Mouse (Mus musculus): ENCODE results near the gene Nr1d1.

DNA sequence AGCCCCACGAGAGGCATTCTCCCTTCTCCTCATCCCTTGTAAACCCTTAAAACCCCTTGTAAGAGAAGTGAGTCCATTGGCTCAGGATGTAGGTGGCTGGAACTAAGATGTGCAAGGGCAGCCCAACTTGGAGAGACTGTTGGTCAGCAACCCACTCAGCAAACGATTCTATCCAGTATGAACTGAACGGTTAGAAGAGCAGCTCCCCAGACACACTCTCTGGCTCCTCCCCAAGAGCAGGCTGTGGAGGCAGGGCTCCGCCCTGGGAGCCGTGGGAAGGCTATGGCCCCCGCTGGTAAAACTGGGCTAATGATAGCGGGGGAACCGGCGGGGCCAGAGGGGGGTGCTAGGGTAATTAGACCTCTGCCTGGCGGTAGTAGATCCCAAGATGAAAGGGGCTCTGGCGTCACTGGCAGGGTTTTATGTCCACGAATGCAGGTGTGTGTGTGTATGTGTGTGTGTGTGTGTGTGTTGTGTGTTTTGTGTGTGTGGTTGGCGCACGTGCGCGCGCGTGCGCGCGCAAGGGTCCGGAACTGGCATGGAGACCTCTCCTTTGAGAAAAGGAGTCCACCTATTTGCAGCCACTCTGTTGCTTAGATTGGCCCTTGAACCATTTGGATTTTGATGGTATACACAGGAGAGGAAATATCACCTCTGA lies 34.6 kb downstream of the Nr1d1 start, which contains the start of gene Thra:
- TF ChIP-seq CTCF (IDR thresholded peaks at IDR 0.05; ENCODE audit: low read depth, low read length) (no peak), POLR2A (IDR thresholded peaks at IDR 0.05; ENCODE audit: insufficient read depth, low read length) (no peak), EP300 (IDR thresholded peaks at IDR 0.05; ENCODE audit: insufficient read depth, low read depth, low read length) (no peak)
